Mouse (Mus musculus) cerebellum, adult 9-10 months (tissue): Measurements from ENCODE around the gene Sardh.

Experiments used
- DNase-seq: peaks from one replicate; pipeline ENCODE4 v3.0.0; 2022

The Sardh gene

DNA sequence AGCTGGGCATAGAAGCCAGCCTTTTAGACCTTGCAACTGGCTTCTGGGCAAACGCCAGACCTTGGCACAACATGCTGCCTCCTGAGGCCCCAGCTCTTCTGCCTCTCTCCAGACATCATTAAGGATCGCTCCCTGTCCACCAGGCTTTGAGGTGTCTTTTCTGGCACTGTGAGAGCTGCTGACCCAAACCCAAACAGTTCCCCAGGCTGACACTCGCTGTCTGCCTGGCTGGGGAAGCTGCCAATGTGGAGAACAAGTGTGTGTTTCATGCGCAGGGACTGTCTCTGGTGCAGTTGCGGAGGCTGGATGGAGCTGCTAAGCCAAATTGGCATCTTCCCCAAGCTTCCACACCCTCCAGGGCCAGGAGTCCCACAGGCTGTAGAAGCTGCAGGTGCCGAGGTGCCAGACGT is 25.1 kb downstream of the Sardh start:
- DNase-seq, result peak; percentile 60

GRCm38 (mm10) chr2:27218569-27218968 is 29.6 kb downstream of the Sardh start:
- DNase-seq, result peak; percentile 4

GRCm38 (mm10) chr2:27218121-27218544 is 30.0 kb downstream of the Sardh start:
- DNase-seq, result no peak

GRCm38 (mm10) chr2:27215537-27215936 is 32.6 kb downstream of the Sardh start:
- DNase-seq, result no peak

DNA sequence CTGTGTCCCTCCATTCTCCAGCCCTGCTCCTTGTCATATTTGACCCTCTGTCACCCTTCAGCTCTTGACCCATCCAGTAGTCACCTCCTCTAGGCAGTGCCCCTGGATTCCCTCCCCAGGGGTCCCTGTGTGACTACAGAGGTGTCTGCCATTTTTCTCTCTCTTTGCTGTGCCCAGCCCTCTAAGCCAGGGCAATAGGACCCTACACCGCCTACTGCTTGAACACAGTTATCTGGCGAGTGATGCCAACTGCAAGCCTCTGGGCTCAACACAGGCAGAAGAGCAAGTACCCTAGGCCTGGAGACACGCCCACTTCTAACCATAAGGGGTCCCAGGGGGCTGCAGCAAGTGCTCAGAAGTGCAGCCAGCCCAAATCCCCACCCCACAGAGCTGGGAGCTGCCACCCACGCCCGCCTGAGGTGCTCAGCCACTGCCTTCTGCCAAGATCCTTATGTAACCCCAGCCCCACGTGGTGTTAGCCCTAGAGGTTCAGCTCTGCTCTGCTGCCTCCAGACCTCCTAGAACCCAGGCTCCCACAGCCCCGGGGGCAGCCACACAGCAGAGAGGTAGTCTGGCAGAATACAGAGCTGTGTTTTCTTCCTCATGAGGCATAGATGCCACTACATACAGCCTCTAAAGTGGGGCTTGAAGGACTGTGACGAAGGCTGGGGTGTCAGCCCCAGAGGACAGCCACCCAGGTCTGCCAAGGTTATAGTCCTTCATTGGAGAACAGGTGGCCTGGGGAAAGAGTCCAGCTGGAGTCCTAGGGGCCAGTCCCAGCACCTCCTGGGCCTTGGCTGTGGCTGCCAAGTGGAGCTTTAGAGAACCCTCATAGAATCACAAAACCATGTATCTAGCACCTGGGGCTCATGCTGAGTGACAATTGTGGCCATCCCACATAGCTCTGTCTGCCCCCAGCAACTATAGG is 35.9 kb downstream of the Sardh start:
- peak; percentile 87 for DNase-seq

GRCm38 (mm10) chr2:27210676-27211210 is 37.4 kb downstream of the Sardh start:
- peak; percentile 76 for DNase-seq

DNA sequence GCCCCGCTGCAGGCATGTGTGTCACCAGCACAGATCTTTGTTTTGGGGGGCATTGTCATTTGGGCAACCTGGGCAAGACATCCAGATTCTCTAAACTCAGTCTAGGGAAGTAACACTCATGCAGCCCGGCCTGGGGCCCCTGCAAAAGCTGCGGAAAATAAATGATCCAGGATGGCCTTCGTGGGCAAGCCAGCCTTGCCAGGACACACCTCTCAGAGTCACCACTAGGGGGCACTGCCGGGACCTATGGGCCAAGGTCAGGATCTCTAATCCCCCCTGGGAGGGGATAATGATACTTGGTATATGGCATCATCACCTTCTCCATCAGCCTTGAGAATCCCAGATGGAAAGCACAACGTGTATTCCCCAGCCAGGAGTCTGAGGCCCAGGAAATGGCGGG is 37.9 kb downstream of the Sardh start:
- peak; percentile 65 for DNase-seq

- DNase-seq, result no peak
These were observed 38.3 kb downstream of the Sardh start for GRCm38 (mm10) chr2:27209816-27210215.

GRCm38 (mm10) chr2:27209370-27209769 is 38.8 kb downstream of the Sardh start:
- no peak for DNase-seq

GRCm38 (mm10) chr2:27207126-27207525 is 41.0 kb downstream of the Sardh start:
- no peak for DNase-seq

- no peak for DNase-seq
These were observed 41.9 kb downstream of the Sardh start for GRCm38 (mm10) chr2:27206128-27206797.

- DNase-seq, result peak; percentile 64
These were observed 42.5 kb downstream of the Sardh start for GRCm38 (mm10) chr2:27205666-27206065.

GRCm38 (mm10) chr2:27200586-27200985 is 47.6 kb downstream of the Sardh start:
- no peak for DNase-seq

DNA sequence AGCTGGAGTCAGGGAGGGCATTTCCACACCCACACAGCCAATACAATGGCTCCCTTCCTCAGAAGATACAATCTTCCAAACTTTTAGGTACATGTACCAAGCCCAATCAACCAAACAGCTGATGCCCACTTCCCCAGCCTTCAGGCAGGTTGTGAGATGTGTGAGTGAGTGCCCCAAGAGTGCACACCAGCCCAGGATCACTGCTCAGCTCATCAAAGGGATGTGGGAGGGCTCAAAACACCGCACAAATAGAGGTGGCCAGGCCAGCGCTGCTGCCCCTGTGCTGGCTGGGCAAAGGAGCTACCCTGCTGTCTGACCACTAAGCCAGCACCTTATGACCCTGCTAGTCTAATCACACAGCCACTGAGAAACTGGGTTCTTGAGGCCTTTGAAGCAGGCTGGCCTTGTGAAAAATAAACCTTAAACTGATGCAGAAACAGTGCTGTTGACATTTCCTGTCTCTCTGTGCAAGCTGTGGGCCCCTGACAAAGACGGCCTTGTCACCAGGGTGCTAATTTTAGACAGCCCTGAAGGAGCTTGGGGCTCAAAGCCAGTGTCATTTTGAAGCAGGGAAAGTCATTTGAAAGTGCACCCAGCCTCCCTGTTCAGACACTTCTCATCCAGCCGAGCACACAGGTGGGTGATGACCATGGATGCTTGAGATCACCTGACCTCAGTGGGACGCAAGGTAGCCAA is 49.4 kb downstream of the Sardh start:
- DNase-seq, result no peak

- DNase-seq, result no peak
These were observed 58.1 kb downstream of the Sardh start for GRCm38 (mm10) chr2:27189994-27190393.

DNA sequence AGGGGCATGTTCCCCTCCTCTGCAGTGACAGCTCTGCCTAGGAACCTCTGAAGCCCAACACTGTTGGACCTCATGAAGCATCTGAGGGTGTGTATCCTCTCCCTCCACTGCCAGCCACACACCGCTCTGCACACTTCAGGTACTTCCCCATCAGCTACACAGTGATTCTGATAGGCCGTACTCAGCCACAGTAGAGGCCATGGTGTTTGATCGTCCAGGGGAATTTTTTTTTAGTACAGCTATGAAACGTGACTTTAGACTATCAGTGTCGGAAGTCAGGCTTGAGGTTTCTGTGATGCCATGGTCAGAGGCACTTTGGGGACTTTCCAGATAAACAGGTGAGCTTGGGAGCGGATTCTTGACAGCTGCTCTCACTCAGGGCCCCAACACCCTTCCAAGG is 60.6 kb downstream of the Sardh start:
- no peak for DNase-seq

- DNase-seq, result no peak
These were observed 64.4 kb downstream of the Sardh start for GRCm38 (mm10) chr2:27183734-27184133.

- peak; percentile 46 for DNase-seq
These were observed 66.2 kb downstream of the Sardh start for GRCm38 (mm10) chr2:27181907-27182306.

DNA sequence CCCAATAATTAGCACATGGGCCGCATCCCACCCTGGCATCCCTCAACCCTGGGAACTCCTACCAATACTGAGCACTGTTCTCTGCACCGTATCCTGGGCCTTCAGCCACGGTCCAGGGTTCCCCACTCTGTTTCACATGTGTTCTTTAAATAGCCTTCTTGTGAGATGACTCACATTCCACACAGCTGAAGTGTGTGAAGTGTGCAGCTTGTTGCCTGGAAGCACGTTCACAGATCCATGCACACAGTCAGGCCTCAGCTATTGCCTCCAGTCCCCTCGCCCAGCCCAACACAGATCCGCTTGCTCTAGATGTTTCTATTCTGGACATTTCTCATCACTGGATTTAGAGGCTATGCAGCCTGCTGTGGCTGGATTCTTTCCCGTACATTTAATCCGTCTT is 69.0 kb downstream of the Sardh start:
- DNase-seq, result no peak

GRCm38 (mm10) chr2:27175696-27176267 is 72.4 kb downstream of the Sardh start:
- DNase-seq, result no peak

- no peak for DNase-seq
These were observed 73.9 kb downstream of the Sardh start for GRCm38 (mm10) chr2:27174242-27174641.

DNA sequence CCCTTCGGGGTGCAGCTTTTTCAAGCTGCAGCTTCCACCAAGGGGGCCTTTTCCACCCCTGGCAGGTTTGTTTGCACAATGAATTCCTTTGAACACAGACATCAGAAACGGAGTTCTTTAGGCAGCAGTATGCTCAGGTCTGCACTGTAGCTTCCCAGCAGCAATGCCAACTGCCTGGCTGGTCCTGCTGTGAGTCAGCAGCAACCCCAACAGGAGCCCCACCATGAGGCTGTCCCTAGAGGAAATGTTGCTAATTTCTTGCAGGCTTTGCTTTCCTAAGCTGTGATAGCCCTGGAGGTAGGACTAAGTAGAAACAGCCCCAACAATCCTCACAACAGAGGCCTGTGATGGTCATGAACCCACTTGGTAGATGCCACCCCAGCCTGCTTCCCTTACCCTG is 81.1 kb downstream of the Sardh start:
- DNase-seq, result no peak

DNA sequence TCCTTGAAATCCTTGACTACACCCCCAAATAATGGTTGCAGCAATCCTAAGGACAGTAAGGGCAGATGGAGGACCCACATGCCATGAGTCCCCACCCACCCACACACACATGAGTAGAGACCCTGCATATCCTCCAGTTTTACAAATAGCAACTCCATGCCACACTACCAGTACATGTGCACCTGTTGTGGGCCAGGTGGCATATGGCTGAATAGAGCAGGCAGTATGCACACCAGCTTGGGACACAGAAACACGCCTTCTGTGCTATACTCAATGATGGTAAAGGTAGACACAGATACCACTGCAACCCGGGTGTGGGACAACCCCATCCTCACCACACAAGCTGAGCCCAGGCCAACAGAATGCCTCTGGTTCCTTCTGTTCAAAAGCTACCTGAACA is 82.1 kb downstream of the Sardh start:
- no peak for DNase-seq
